ENCODE assay signal across 8 mouse cellular contexts in genomic region chr17:10177096-10177495, GRCm38 (mm10).
"Had no signal": no experiment of that assay in that cellular context is flagged by ENCODE, and none has a peak within 500 bp of the region (broad histone marks: within the 10 kb centered on the region; RNA-seq: fewer than 3 reads in every experiment).

No protein-coding gene starts in this region.

- DNase-seq: liver, postnatal 0 days; lung, adult 2 months; lung, postnatal 14 days; lung, postnatal 36 days; right cerebral cortex, postnatal 14 days; thymus, adult 2 months; thymus, postnatal 25 days; thymus, postnatal 4 days had no signal
